Mouse (Mus musculus) forebrain, embryonic 12.5 days (tissue): Measurements from ENCODE around the gene Agps. TPM values are rescaled to one million over a fixed set of nuclear protein-coding genes. Genes with fewer than 3 reads are reported as not detected.

Experiments
- ATAC-seq: fragments of 200-750 bp; cut with Nextera tagmentation; 2 replicates; pipeline ENCODE4 v1.8.0; 2017; ENCODE audit warnings: moderate TSS enrichment; ENCODE audit not compliant: low FRiP score
- H3K27ac ChIP-seq: fragments of 300-500 bp; sonication (generic); 2 replicates; pipeline ENCODE4 v1.5.1; 2016; ENCODE audit warnings: mild to moderate bottlenecking
- H3K27me3 ChIP-seq: fragments of 300-500 bp; sonication (generic); 2 replicates; pipeline ENCODE4 v1.6.1; 2016; ENCODE audit warnings: mild to moderate bottlenecking
- H3K36me3 ChIP-seq: fragments of 300-500 bp; sonication (generic); replicated peaks from 2 replicates; pipeline ENCODE4 v1.6.1; 2016; ENCODE audit warnings: mild to moderate bottlenecking
- H3K4me1 ChIP-seq: fragments of 300-500 bp; sonication (generic); 2 replicates; pipeline ENCODE4 v1.6.1; 2016
- H3K4me2 ChIP-seq: fragments of 300-500 bp; sonication (generic); 2 replicates; pipeline ENCODE4 v1.6.1; 2016; ENCODE audit warnings: mild to moderate bottlenecking, moderate library complexity
- H3K4me3 ChIP-seq: fragments of 300-500 bp; sonication (generic); replicated peaks from 2 replicates; pipeline ENCODE4 v1.5.1; 2016; ENCODE audit warnings: mild to moderate bottlenecking
- H3K9ac ChIP-seq: fragments of 300-500 bp; sonication (generic); 2 replicates; pipeline ENCODE4 v1.6.1; 2016; ENCODE audit warnings: mild to moderate bottlenecking
- H3K9me3 ChIP-seq: fragments of 300-500 bp; sonication (generic); 2 replicates; pipeline ENCODE4 v1.6.1; 2016
- WGBS: fragments of 180-500 bp; shearing (Covaris S2); methylation state at CpG from one replicate; pipeline ENCODE4 v1.1.7; 2016; 5-methylcytosine and 5-hydroxymethylcytosine counted together
- polyA plus RNA-seq: library from polyadenylated mRNA; unstranded; fragments of >200 nt; fragmentation: Nextera tagmentation; extraction: Ambion mirVana; gene quantifications from 2 replicates; pipeline ENCODE4 v1.2.1, GENCODE M21; 2016

Agps gene
- polyA plus RNA-seq: 43.9 and 45.1 TPM in 2 replicates

- H3K4me1 ChIP-seq: peaks cover 20% of the 10 kb centered on the region
- peak; percentile 95 for ATAC-seq
- peak within 1 kb of the TSS; percentile 71 for H3K4me2 ChIP-seq
- 0 out of 2 replicates have a peak, but pooled peaks cover 3% of the 10 kb centered on the region for H3K27me3 ChIP-seq
- WGBS: under 1% methylated on average over 75 of the region's 86 CpGs
- peak within 1 kb of the TSS; percentile 75 for H3K27ac ChIP-seq
- peak within 1 kb of the TSS; percentile 90 for H3K9ac ChIP-seq
- H3K36me3 ChIP-seq: no peaks in the 10 kb centered on the region
- H3K9me3 ChIP-seq: no peaks in the 10 kb centered on the region
- H3K4me3 ChIP-seq: peak within 1 kb of the TSS; percentile 92
Measured at GRCm38 (mm10) chr2:75831881-75832633, at the start of gene Agps. Gene Agps (plus strand): TSS chr2:75832177.

- Histone ChIP-seq H3K9ac (no peak overlapping the region), H3K27ac (no peak overlapping the region), H3K4me3 (no peak overlapping the region), H3K4me2 (no peak overlapping the region), H3K36me3 (no peaks in the 10 kb centered on the region), H3K9me3 (no peaks in the 10 kb centered on the region), H3K27me3 (no peaks in the 10 kb centered on the region), H3K4me1 (no peaks in the 10 kb centered on the region)
- WGBS: 20% methylated on average over 6 of the region's 6 CpGs
- no peak for ATAC-seq
Measured at GRCm38 (mm10) chr2:75786075-75786474, 45.9 kb upstream of the Agps start.

- Histone ChIP-seq H3K27me3 (no peaks in the 10 kb centered on the region), H3K4me2 (no peak overlapping the region), H3K27ac (no peak overlapping the region), H3K36me3 (no peaks in the 10 kb centered on the region), H3K4me1 (no peaks in the 10 kb centered on the region), H3K9ac (no peak overlapping the region), H3K9me3 (no peaks in the 10 kb centered on the region), H3K4me3 (no peak overlapping the region)
- no peak for ATAC-seq
- 85% methylated on average over 3 of the region's 3 CpGs for WGBS
Measured at GRCm38 (mm10) chr2:75788511-75788910, 43.5 kb upstream of the Agps start.

- Histone ChIP-seq H3K9ac (no peak overlapping the region), H3K27ac (no peak overlapping the region), H3K4me2 (no peak overlapping the region), H3K27me3 (no peaks in the 10 kb centered on the region), H3K36me3 (no peaks in the 10 kb centered on the region), H3K9me3 (no peaks in the 10 kb centered on the region), H3K4me3 (no peak overlapping the region), H3K4me1 (no peaks in the 10 kb centered on the region)
- ATAC-seq: no peak
- WGBS: 60% methylated on average over 14 of the region's 14 CpGs
Measured at GRCm38 (mm10) chr2:75789959-75790523, 41.9 kb upstream of the Agps start.

- WGBS: 92% methylated on average over 18 of the region's 18 CpGs
- H3K36me3 ChIP-seq: no peaks in the 10 kb centered on the region
- no peak overlapping the region for H3K27ac ChIP-seq
- no peaks in the 10 kb centered on the region for H3K9me3 ChIP-seq
- H3K27me3 ChIP-seq: no peaks in the 10 kb centered on the region
- no peak overlapping the region for H3K4me2 ChIP-seq
- no peak for ATAC-seq
- no peaks in the 10 kb centered on the region for H3K4me1 ChIP-seq
- no peak overlapping the region for H3K9ac ChIP-seq
- no peak overlapping the region for H3K4me3 ChIP-seq
Measured at GRCm38 (mm10) chr2:75791561-75792308, 40.2 kb upstream of the Agps start.

GRCm38 (mm10) chr2:75792377-75793203 is 39.4 kb upstream of the Agps start:
- Histone ChIP-seq H3K4me3 (no peak overlapping the region), H3K9ac (no peak overlapping the region), H3K27ac (no peak overlapping the region), H3K27me3 (no peaks in the 10 kb centered on the region), H3K4me1 (no peaks in the 10 kb centered on the region), H3K36me3 (no peaks in the 10 kb centered on the region), H3K4me2 (no peak overlapping the region), H3K9me3 (no peaks in the 10 kb centered on the region)
- WGBS: 72% methylated on average over 12 of the region's 12 CpGs
- no peak for ATAC-seq

- Histone ChIP-seq H3K36me3 (no peaks in the 10 kb centered on the region), H3K9ac (no peak overlapping the region), H3K4me1 (no peaks in the 10 kb centered on the region), H3K4me3 (no peak overlapping the region), H3K4me2 (no peak overlapping the region), H3K27ac (no peak overlapping the region), H3K27me3 (no peaks in the 10 kb centered on the region), H3K9me3 (no peaks in the 10 kb centered on the region)
- 76% methylated on average over 2 of the region's 2 CpGs for WGBS
- no peak for ATAC-seq
Measured at GRCm38 (mm10) chr2:75796181-75796580, 35.8 kb upstream of the Agps start.

GRCm38 (mm10) chr2:75798434-75798970 is 33.5 kb upstream of the Agps start:
- no peak overlapping the region for H3K4me3 ChIP-seq
- no peaks in the 10 kb centered on the region for H3K27me3 ChIP-seq
- no peak overlapping the region for H3K27ac ChIP-seq
- no peak overlapping the region for H3K4me2 ChIP-seq
- no peaks in the 10 kb centered on the region for H3K36me3 ChIP-seq
- H3K9me3 ChIP-seq: no peaks in the 10 kb centered on the region
- ATAC-seq: no peak
- 61% methylated on average over 4 of the region's 4 CpGs for WGBS
- H3K9ac ChIP-seq: no peak overlapping the region
- H3K4me1 ChIP-seq: no peaks in the 10 kb centered on the region

GRCm38 (mm10) chr2:75805767-75806166 is 26.2 kb upstream of the Agps start:
- H3K4me3 ChIP-seq: no peak overlapping the region
- no peaks in the 10 kb centered on the region for H3K27me3 ChIP-seq
- H3K4me2 ChIP-seq: no peak overlapping the region
- 96% methylated on average over 6 of the region's 6 CpGs for WGBS
- no peaks in the 10 kb centered on the region for H3K9me3 ChIP-seq
- no peak overlapping the region for H3K27ac ChIP-seq
- no peaks in the 10 kb centered on the region for H3K36me3 ChIP-seq
- no peak for ATAC-seq
- no peaks in the 10 kb centered on the region for H3K4me1 ChIP-seq
- no peak overlapping the region for H3K9ac ChIP-seq

GRCm38 (mm10) chr2:75806891-75807290 is 25.1 kb upstream of the Agps start:
- Histone ChIP-seq H3K4me1 (no peaks in the 10 kb centered on the region), H3K27ac (no peak overlapping the region), H3K9me3 (no peaks in the 10 kb centered on the region), H3K9ac (no peak overlapping the region), H3K36me3 (no peaks in the 10 kb centered on the region), H3K4me2 (no peak overlapping the region), H3K27me3 (no peaks in the 10 kb centered on the region), H3K4me3 (no peak overlapping the region)
- WGBS: 94% methylated on average over 3 of the region's 3 CpGs
- no peak for ATAC-seq

- Histone ChIP-seq H3K4me3 (no peak overlapping the region), H3K27me3 (no peaks in the 10 kb centered on the region), H3K9ac (no peak overlapping the region), H3K4me1 (no peaks in the 10 kb centered on the region), H3K4me2 (no peak overlapping the region), H3K27ac (no peak overlapping the region), H3K36me3 (no peaks in the 10 kb centered on the region), H3K9me3 (no peaks in the 10 kb centered on the region)
- 95% methylated on average over 5 of the region's 5 CpGs for WGBS
- ATAC-seq: no peak
Measured at GRCm38 (mm10) chr2:75807460-75807859, 24.5 kb upstream of the Agps start.

- Histone ChIP-seq H3K27ac (no peak overlapping the region), H3K9ac (no peak overlapping the region), H3K4me3 (no peak overlapping the region), H3K4me2 (no peak overlapping the region), H3K27me3 (no peaks in the 10 kb centered on the region), H3K9me3 (no peaks in the 10 kb centered on the region), H3K4me1 (no peaks in the 10 kb centered on the region), H3K36me3 (no peaks in the 10 kb centered on the region)
- no peak for ATAC-seq
- WGBS: 88% methylated on average over 13 of the region's 13 CpGs
Measured at GRCm38 (mm10) chr2:75814880-75815279, 17.1 kb upstream of the Agps start.
